Comparison of ENCODE assay signal across 16 mouse cellular contexts in genomic region chr5:37851305-37851982, GRCm38 (mm10). TPM values are rescaled to one million over a fixed set of nuclear protein-coding genes. Genes with fewer than 3 reads are reported as not detected.
DNase-seq lines count a peak whose midpoint lies in the region; ATAC-seq lines count a peak whose summit lies in the region.
"Had no signal": no experiment of that assay in that cellular context is flagged by ENCODE, and none has a peak within 500 bp of the region (broad histone marks: within the 10 kb centered on the region; RNA-seq: fewer than 3 reads in every experiment).

No protein-coding gene starts in this region.

- 64% methylated on average over 15 of the region's 15 CpGs for WGBS in forebrain, embryonic 12.5 days
- WGBS in forebrain, embryonic 13.5 days: 56% methylated on average over 15 of the region's 15 CpGs
- 32% methylated on average over 15 of the region's 15 CpGs for WGBS in hindbrain, embryonic 14.5 days
- 31% methylated on average over 15 of the region's 15 CpGs for WGBS in neural tube, embryonic 11.5 days

- DNase-seq in embryo, embryonic 10.5 days (ENCODE audit: low spot score): peak; percentile 59
- DNase-seq in hindbrain, embryonic 14.5 days (ENCODE audit: low spot score): no peak
- peak; percentile 78 for DNase-seq in neural tube, embryonic 11.5 days (ENCODE audit: low spot score)
- no peak for DNase-seq in urinary bladder, postnatal 10 days (ENCODE audit: low spot score)
- DNase-seq in lung, postnatal 10 days: no peak
- DNase-seq in cerebellum, adult 9-11 months: no peak
- DNase-seq: cerebellum, adult 11 months; heart, adult 18-20 months; layer of hippocampus, adult 9-11 months; right cerebral cortex, postnatal 25 days had no signal

- peaks cover 14% of the 10 kb centered on the region for H3K4me1 ChIP-seq in forebrain, embryonic 12.5 days
- H3K4me1 ChIP-seq in forebrain, embryonic 13.5 days: peaks cover 3% of the 10 kb centered on the region; the same call in 1 of the 2 replicates
- peaks cover 7% of the 10 kb centered on the region for H3K4me1 ChIP-seq in hindbrain, embryonic 14.5 days (replicated peaks; ENCODE audit: control insufficient read depth, insufficient read depth, low read length)
- peaks cover 3% of the 10 kb centered on the region; the same call in 1 of the 2 replicates for H3K4me1 ChIP-seq in neural tube, embryonic 11.5 days (ENCODE audit: control insufficient read depth, insufficient read depth, low read length)
- H3K4me1 ChIP-seq: megakaryocyte, embryonic 14.5 days had no signal

- peaks cover 33% of the 10 kb centered on the region for H3K27me3 ChIP-seq in forebrain, embryonic 12.5 days
- 0 out of 2 replicates have a peak, but pooled peaks cover 10% of the 10 kb centered on the region for H3K27me3 ChIP-seq in forebrain, embryonic 13.5 days
- 0 out of 2 replicates have a peak, but pooled peaks cover 8% of the 10 kb centered on the region for H3K27me3 ChIP-seq in hindbrain, embryonic 14.5 days (ENCODE audit: control insufficient read depth, insufficient read depth, low read length)
- peaks cover 2% of the 10 kb centered on the region; the same call in 1 of the 2 replicates for H3K27me3 ChIP-seq in neural tube, embryonic 11.5 days (ENCODE audit: control insufficient read depth, insufficient read depth, low read length)
- H3K27me3 ChIP-seq: megakaryocyte, embryonic 14.5 days; Patski had no signal

- no peak overlapping the region for H3K4me2 ChIP-seq in forebrain, embryonic 12.5 days
- H3K4me2 ChIP-seq in forebrain, embryonic 13.5 days: no peak overlapping the region
- no peak overlapping the region for H3K4me2 ChIP-seq in hindbrain, embryonic 14.5 days (replicated peaks)
- no peak overlapping the region for H3K4me2 ChIP-seq in neural tube, embryonic 11.5 days (ENCODE audit: low read depth)
- H3K4me2 ChIP-seq: liver, embryonic 11.5 days had no signal

- H3K9me3 ChIP-seq in forebrain, embryonic 12.5 days: no peaks in the 10 kb centered on the region
- H3K9me3 ChIP-seq in forebrain, embryonic 13.5 days (replicated peaks): no peaks in the 10 kb centered on the region
- H3K9me3 ChIP-seq in hindbrain, embryonic 14.5 days (ENCODE audit: control insufficient read depth, low read length): no peaks in the 10 kb centered on the region
- no peaks in the 10 kb centered on the region for H3K9me3 ChIP-seq in neural tube, embryonic 11.5 days (ENCODE audit: control insufficient read depth, low read length)

- H3K27ac ChIP-seq in forebrain, embryonic 12.5 days: no peak overlapping the region
- H3K27ac ChIP-seq in forebrain, embryonic 13.5 days: no peak overlapping the region
- no peak overlapping the region for H3K27ac ChIP-seq in hindbrain, embryonic 14.5 days
- no peak overlapping the region for H3K27ac ChIP-seq in neural tube, embryonic 11.5 days (ENCODE audit: low read depth, low read length)

- H3K9ac ChIP-seq in forebrain, embryonic 12.5 days: no peak overlapping the region
- H3K9ac ChIP-seq in forebrain, embryonic 13.5 days: no peak overlapping the region
- H3K9ac ChIP-seq in hindbrain, embryonic 14.5 days: no peak overlapping the region
- H3K9ac ChIP-seq in neural tube, embryonic 11.5 days (ENCODE audit: low read length): no peak overlapping the region

- H3K4me3 ChIP-seq in forebrain, embryonic 12.5 days (replicated peaks): no peak overlapping the region
- no peak overlapping the region for H3K4me3 ChIP-seq in forebrain, embryonic 13.5 days
- H3K4me3 ChIP-seq in hindbrain, embryonic 14.5 days (replicated peaks; ENCODE audit: low read length): no peak overlapping the region
- H3K4me3 ChIP-seq in neural tube, embryonic 11.5 days (ENCODE audit: low read depth, low read length): no peak overlapping the region
- H3K4me3 ChIP-seq: megakaryocyte, embryonic 14.5 days had no signal

- 0 out of 2 replicates have a peak, but pooled peaks have one; percentile 33 for ATAC-seq in forebrain, embryonic 12.5 days (ENCODE audit: low FRiP score)
- no peak for ATAC-seq in forebrain, embryonic 13.5 days
- ATAC-seq in hindbrain, embryonic 14.5 days (ENCODE audit: low FRiP score): peak; percentile 31; the same call in 1 of the 2 replicates
- peak; percentile 74 for ATAC-seq in neural tube, embryonic 11.5 days (ENCODE audit: insufficient read depth, low FRiP score, low TSS enrichment)
- ATAC-seq: intestine, embryonic 16.5 days; Patski had no signal

- H3K36me3 ChIP-seq in forebrain, embryonic 12.5 days (replicated peaks): no peaks in the 10 kb centered on the region
- no peaks in the 10 kb centered on the region for H3K36me3 ChIP-seq in forebrain, embryonic 13.5 days (ENCODE audit: poor library complexity, severe bottlenecking)
- no peaks in the 10 kb centered on the region for H3K36me3 ChIP-seq in hindbrain, embryonic 14.5 days (replicated peaks; ENCODE audit: control insufficient read depth, insufficient read depth)
- no peaks in the 10 kb centered on the region for H3K36me3 ChIP-seq in neural tube, embryonic 11.5 days (ENCODE audit: control insufficient read depth, insufficient read depth, low read length)

RNA-seq across cellular contexts. Expression of gene Msx1, which starts 27.1 kb away (rescaled TPM):
- polyA plus RNA-seq in forebrain, embryonic 12.5 days (2016; fragmentation: Nextera tagmentation; extraction: Ambion mirVana): 40.3 and 67.9 TPM in 2 replicates
- 17.7 and 20.2 TPM in 2 replicates for polyA plus RNA-seq in forebrain, embryonic 13.5 days (2015; fragmentation: Nextera tagmentation; extraction: Ambion mirVana)
- 25.4 and 37.4 TPM in 2 replicates for polyA plus RNA-seq in hindbrain, embryonic 14.5 days (2014; fragmentation: Nextera tagmentation; extraction: Ambion mirVana)
- 55.2 and 56.5 TPM in 2 replicates for polyA plus RNA-seq in neural tube, embryonic 11.5 days (2014; fragmentation: Nextera tagmentation; extraction: Ambion mirVana)

Comparison
In these comparisons a context has a peak if more than half of its experiments do, and no peak if none do; other contexts are left out.
1. DNase-seq: peak in embryo, embryonic 10.5 days (single experiment) and neural tube, embryonic 11.5 days (single experiment); none in hindbrain, embryonic 14.5 days (single experiment), urinary bladder, postnatal 10 days (single experiment), lung, postnatal 10 days (single experiment) and cerebellum, adult 9-11 months (single experiment).